Mouse (Mus musculus): ENCODE data around the gene Dyrk2.

Dyrk2 gene

GRCm38 (mm10) chr10:118846991-118847545, 22.9 kb downstream of the Dyrk2 start:
- DNase-seq (ENCODE audit: low spot score in 2 of 2) = no peak

GRCm38 (mm10) chr10:118840598-118840997, 29.4 kb downstream of the Dyrk2 start:
- no peak for DNase-seq (ENCODE audit: low spot score in 2 of 2)

- DNase-seq (ENCODE audit: low spot score in 2 of 2) = no peak
These were observed 30.5 kb downstream of the Dyrk2 start for GRCm38 (mm10) chr10:118839343-118840141.

- DNase-seq (ENCODE audit: low spot score in 2 of 2) = no peak
These were observed 32.4 kb downstream of the Dyrk2 start for GRCm38 (mm10) chr10:118837636-118838035.

DNA sequence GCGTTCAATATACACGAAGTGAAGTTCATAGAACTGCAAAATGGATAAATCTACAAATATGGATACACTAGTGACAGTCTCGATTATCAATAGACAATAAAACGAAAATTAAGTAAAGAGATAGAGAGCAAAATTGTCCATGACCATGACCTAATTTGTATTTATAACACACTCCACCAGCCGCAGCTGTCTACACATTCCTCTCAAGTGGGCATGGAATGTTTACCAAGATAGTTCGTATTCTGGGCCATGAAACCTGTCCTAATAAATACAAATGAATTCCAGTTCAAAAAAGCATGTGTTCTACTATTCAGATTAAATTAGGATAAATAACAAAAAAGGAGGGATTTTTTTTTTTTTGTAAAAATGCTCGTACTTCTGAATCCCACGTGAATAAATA, 38.8 kb downstream of the Dyrk2 start:
- no peak for DNase-seq (ENCODE audit: low spot score in 2 of 2)

GRCm38 (mm10) chr10:118829641-118830040, 40.4 kb downstream of the Dyrk2 start:
- DNase-seq (ENCODE audit: low spot score in 2 of 2) = no peak

GRCm38 (mm10) chr10:118827116-118827515, 42.9 kb downstream of the Dyrk2 start:
- DNase-seq (ENCODE audit: low spot score in 2 of 2) = no peak

DNA sequence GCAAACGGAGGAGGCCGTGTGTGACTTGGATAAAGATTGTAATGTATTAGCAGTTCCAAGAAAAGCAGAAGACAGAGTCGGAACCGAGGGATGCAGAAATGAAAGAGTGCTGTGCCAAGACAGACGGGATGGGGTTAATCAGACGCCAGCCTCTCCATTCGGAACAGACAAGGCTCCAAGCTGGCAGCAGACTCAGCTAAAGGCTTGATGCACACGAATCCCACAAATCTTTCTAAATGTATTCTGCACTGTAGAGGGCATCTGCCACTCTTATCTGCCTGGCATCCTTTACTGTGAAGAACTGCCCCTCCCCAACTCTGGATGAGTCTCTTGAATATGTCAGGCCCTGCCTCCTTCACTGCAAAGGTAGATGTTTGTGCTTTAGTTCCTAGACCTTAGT, 45.2 kb downstream of the Dyrk2 start:
- DNase-seq (ENCODE audit: low spot score in 2 of 2) = no peak

DNA sequence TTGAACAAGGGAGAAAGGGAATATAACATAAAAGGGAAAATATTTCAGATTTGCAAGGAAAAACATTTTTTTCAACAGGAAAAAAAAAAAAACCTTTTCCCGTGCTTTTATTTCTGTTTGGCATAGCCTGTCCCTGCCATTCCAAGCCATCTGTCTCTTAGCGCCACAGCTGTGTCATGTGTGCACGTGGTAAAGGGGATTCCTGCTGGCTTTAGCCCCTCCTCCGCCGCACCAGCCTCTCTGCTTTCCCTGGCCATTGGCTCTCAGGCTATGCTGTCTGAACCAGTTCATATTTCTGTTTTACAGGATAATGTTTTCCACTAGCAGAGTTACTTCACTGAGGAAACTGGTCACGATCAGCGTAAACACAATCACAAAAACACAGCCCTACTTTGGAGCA, 49.1 kb downstream of the Dyrk2 start:
- no peak for DNase-seq (ENCODE audit: low spot score in 2 of 2)

GRCm38 (mm10) chr10:118819846-118820245, 50.2 kb downstream of the Dyrk2 start:
- no peak for DNase-seq (ENCODE audit: low spot score in 2 of 2)

DNA sequence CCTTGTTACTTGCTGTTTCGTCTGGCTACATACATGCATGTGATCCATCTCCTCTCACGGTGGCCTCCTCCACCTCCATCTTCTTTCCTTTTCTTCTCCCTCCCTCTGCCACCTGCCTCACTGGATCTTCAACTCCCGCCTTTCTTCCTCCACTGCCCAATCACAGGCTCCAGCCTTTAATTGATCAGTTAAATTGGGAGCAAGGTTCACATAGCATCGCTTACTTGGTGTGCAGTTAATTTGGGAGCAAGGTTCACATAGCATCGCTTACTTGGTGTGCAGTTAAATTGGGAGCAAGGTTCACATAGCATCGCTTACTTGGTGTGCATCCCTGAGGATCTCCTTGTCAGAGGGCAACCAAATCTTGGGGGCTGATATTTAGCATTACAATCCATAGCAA, 52.9 kb downstream of the Dyrk2 start:
- DNase-seq (ENCODE audit: low spot score in 2 of 2) = no peak

DNA sequence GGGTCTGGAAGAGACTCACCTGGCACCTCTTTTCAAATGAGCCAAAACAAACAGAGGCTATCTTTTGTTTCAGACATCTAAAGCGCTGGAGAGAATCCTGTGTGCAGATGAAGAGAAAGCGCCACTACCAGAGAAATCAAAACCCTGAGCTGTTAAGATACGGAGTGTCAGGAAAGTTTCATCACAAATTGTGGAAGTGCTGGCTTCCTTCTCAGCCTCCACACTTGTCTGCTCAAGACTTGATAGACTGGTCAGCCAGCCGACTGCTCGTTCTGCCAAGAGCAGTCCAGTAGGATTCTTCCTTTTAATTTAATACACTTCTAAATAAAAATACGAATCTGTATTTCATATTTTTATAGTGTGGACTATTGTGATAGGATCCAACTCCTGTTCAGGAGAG, 58.1 kb downstream of the Dyrk2 start:
- no peak for DNase-seq (ENCODE audit: low spot score in 2 of 2)

DNA sequence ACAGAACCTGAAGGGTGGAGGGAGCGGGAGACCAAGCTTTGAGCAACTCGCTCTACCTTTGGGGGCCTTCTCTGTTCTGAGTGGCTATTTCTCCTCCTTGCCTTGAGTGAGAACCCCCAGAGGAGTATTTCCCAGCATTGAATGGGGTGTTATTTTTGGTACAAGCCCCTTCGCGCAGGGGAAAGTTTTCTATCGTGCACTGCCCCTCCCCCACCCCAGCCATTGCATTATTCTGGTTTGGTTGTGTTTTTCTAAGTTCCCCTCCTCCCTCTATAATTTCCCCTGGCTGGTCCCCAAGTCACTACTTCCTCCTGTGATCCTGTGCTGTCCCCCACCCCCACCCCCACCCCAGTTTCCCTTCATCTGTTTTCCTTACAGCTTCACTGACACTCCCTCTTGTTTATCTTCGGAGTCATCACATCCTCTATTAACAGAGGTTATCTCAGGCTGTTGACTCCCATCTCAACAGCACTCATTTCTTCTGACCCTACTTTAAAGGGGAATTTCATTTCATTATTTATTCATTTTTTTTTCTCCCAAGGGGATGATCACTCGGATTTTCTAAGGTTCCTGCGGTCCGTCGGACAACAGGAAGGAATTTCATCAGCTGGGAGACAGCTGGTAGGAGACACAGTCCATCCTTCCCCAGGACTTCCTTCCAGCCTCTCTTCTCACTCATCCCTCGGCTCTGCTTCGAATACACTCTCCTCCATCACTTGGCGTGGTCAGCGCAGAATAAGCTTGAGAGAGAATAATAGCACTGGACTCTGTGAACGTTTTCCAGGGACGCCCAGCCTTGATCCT, 58.9 kb downstream of the Dyrk2 start:
- no peak for DNase-seq (ENCODE audit: low spot score in 2 of 2)
